Mouse (Mus musculus): Measurements from ENCODE around the gene Slc48a1. TPM values are rescaled to one million over a fixed set of nuclear protein-coding genes. Genes with fewer than 3 reads are reported as not detected.

Gene Slc48a1
- polyA plus RNA-seq (2015; fragmentation: Nextera tagmentation; extraction: Ambion mirVana): 23.9 and 25.1 TPM in 2 replicates

DNA sequence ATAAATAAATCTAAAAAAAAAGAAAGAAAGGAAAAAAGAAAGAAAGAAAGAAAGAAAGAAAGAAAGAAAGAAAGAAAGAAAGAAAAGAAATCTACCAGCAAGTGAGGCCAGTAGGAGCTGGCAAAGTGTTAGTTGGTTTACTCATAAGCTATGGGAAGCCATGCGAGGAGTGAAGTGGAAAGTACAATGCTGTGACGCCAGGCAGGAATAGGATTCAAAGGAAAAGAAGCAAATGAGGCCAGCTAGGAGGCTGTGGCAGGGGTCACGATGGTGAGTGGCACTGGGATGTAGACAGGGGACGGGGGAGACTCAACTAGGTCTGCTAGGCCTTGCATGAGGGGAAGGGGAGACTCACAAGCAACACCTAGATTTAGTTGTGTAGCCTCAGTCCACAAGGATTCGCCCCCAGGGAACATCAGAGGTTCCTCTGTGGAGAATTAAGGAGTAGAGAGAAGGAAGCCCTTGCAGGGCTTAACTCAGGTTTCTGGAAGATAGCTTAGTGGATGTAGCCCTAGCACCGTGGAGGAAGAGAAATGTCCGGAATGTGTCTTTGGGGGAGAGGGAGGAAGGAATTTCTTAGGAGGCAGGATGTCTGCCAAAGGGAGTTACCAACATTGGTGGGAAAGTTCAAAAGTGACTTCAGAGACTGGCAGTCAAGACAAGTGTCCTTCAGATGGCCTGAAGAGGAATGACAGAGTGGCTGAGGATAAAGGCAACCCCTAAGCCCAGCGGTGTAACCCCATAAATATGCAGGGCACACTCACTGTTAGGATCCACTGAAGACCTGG is at the start of gene Slc48a1:
Gene Slc48a1 (plus strand): TSS at position 210 of the 788 bp plus-strand sequence.
- H3K9ac ChIP-seq: no peak within 1 kb of the TSS
- no peak within 1 kb of the TSS for H3K4me2 ChIP-seq (replicated peaks)
- no peak within 1 kb of the TSS for H3K27ac ChIP-seq
- no peak within 1 kb of the TSS for H3K4me3 ChIP-seq (replicated peaks)
- WGBS: 63% methylated on average over 8 of the region's 8 CpGs
- H3K27me3 ChIP-seq (replicated peaks): no peaks in the 10 kb centered on the region
- ATAC-seq: no peak
- H3K4me1 ChIP-seq (replicated peaks): peaks cover 16% of the 10 kb centered on the region
- no peaks in the 10 kb centered on the region for H3K9me3 ChIP-seq
- H3K36me3 ChIP-seq: no peaks in the 10 kb centered on the region

DNA sequence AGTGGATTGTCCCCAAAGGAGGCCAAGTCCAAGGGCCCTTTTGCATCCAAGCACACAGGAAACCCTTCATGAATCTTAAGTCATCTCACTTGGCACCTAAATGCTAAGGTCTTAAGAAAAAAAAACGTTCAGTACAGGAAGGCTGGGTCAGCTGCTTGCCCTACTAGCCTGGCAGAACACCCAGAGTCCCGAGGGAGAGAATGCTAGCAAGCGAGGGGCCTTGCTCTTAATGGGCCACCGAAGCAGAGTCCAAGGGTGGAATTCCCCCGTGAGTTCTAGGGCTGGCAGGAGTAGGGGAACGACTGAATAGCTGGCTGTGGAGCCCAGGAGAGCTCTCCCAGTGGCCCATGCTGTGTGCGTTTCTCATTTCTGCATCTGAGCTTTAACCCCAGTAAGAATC is 49.5 kb upstream of the Slc48a1 start:
- no peaks in the 10 kb centered on the region for H3K9me3 ChIP-seq
- no peak overlapping the region for H3K9ac ChIP-seq
- no peaks in the 10 kb centered on the region for H3K36me3 ChIP-seq
- no peak overlapping the region for H3K4me2 ChIP-seq (replicated peaks)
- 54% methylated on average over 7 of the region's 7 CpGs for WGBS
- no peak overlapping the region for H3K27ac ChIP-seq
- H3K4me3 ChIP-seq (replicated peaks): no peak overlapping the region
- ATAC-seq: no peak
- 0 out of 2 replicates have a peak, but pooled peaks cover 3% of the 10 kb centered on the region for H3K4me1 ChIP-seq (replicated peaks)
- H3K27me3 ChIP-seq (replicated peaks): no peaks in the 10 kb centered on the region

DNA sequence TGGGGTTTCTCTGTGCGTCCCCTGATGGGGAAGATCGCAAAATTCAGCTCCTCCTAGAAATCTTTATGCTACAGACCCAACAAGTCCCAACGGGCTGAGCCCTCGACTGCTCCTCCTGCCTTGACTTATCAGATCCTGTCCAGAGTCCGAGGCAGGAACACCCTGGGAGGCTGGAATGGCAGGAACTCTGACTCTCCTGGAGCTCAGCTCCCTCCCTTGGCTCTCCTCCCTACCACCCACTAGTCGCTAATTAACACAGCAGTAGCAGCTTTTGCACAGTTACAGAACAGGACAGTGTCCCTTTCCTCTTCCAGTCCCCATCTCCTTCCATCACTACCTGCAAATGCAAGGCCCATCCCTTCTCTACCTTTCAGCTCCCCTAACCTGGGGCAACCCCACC is 48.0 kb upstream of the Slc48a1 start:
- 58% methylated on average over 6 of the region's 6 CpGs for WGBS

DNA sequence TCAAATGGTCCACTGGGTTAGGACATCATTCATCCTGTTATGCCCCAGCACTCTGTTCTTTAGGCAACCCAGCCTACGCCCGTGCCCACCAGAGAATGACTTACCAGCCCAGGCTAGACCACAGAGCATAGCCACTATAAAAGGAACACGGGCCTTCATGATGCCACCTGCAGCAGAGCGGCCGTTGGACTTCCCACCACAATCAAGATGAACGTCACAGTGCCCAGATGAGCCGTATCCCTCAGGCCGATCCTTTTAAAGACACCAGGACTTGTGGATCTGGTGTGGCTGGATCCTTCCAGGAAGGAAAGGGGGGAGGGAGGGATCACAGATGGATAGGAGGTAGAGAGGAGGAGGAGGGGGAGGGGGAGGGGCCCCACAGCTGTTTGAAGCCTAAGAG is 47.2 kb upstream of the Slc48a1 start, which contains the start of gene Endou:
Gene Endou (minus strand): TSS at position 229 of the 400 bp plus-strand sequence.
- Histone ChIP-seq H3K4me2 (replicated peaks) (no peak within 1 kb of the TSS), H3K9ac (no peak within 1 kb of the TSS), H3K27me3 (replicated peaks) (no peaks in the 10 kb centered on the region), H3K4me3 (replicated peaks) (no peak within 1 kb of the TSS), H3K9me3 (no peaks in the 10 kb centered on the region), H3K36me3 (no peaks in the 10 kb centered on the region), H3K4me1 (replicated peaks) (0 out of 2 replicates have a peak, but pooled peaks cover 3% of the 10 kb centered on the region), H3K27ac (no peak within 1 kb of the TSS)
- WGBS: 83% methylated on average over 8 of the region's 8 CpGs
- ATAC-seq: no peak

More for the DNA sequence above, 48.0 kb upstream of the Slc48a1 start:
- H3K9ac ChIP-seq: no peak overlapping the region
- no peaks in the 10 kb centered on the region for H3K36me3 ChIP-seq
- no peaks in the 10 kb centered on the region for H3K27me3 ChIP-seq (replicated peaks)
- no peaks in the 10 kb centered on the region for H3K9me3 ChIP-seq
- H3K4me3 ChIP-seq (replicated peaks): no peak overlapping the region
- no peak overlapping the region for H3K27ac ChIP-seq
- H3K4me1 ChIP-seq (replicated peaks): 0 out of 2 replicates have a peak, but pooled peaks cover 3% of the 10 kb centered on the region
- no peak for ATAC-seq
- H3K4me2 ChIP-seq (replicated peaks): no peak overlapping the region

DNA sequence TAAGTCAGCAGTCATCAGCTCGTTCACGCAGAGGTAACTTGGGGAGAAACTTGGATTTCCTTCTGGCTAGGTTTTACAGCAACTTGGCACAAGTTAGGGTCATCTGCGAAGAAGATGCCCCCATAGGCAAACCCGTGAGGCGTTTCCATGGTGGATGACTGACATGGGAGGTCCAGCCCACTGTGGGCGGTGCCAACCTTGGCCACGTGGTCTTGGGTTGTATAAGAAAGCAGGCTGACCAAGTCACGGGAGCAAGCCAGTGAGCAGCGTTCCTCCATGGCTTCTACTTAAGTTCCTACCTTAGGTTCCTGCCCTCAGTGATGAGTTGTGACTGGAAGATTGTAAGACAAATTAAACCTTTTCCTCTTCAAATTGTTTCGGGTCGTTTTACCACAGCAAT is 46.3 kb upstream of the Slc48a1 start:
- Histone ChIP-seq H3K9me3 (no peaks in the 10 kb centered on the region), H3K4me1 (replicated peaks) (0 out of 2 replicates have a peak, but pooled peaks cover 3% of the 10 kb centered on the region), H3K4me3 (replicated peaks) (no peak overlapping the region), H3K36me3 (no peaks in the 10 kb centered on the region), H3K9ac (no peak overlapping the region), H3K27me3 (replicated peaks) (no peaks in the 10 kb centered on the region), H3K4me2 (replicated peaks) (no peak overlapping the region), H3K27ac (no peak overlapping the region)
- no peak for ATAC-seq
- 90% methylated on average over 11 of the region's 11 CpGs for WGBS

DNA sequence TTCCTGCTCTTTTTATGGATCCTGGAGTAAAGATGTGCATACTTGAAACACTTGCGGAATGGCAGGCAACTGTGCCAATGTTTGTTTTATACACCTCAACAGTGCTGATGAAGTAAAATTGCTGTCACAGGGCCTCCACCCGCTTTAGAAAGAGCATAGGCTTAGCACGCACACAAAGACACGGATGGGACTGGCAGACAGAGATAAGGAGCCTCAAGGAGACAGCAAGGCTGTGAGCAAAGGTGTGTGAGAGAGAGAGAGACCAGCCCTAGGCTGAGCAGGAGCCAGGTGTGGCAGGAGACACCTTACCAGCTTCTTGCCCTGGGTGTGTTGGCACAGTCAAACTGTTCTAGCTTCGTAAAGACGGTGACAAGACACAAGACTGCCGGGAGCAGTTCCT is 39.4 kb upstream of the Slc48a1 start:
- Histone ChIP-seq H3K9me3 (no peaks in the 10 kb centered on the region), H3K9ac (no peak overlapping the region), H3K4me2 (replicated peaks) (no peak overlapping the region), H3K36me3 (no peaks in the 10 kb centered on the region), H3K4me3 (replicated peaks) (no peak overlapping the region), H3K27me3 (replicated peaks) (no peaks in the 10 kb centered on the region), H3K27ac (no peak overlapping the region), H3K4me1 (replicated peaks) (0 out of 2 replicates have a peak, but pooled peaks cover under 1% of the 10 kb centered on the region)
- 80% methylated on average over 7 of the region's 7 CpGs for WGBS
- no peak for ATAC-seq

DNA sequence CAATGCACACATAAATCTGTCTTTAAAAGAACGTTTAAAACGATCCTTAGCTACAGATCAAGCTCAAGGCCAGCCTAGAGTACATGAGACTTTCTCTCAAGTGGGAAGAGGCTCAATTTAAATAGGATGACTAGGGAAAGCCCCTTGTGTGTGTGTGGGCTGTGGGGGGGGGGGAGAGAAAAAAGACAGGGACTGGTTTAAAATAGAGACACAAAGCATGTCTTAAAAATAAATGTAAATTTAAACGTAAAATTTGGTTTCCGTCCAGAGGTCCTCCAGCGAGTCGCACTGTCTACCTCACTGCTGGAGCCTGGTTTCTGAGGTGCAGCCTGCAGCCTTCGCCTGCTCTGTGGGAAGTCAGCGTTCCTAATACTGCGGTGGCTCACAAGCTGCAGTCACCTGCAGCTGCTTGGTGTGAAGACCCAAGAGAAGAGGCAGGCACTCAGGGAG is 38.0 kb upstream of the Slc48a1 start:
- Histone ChIP-seq H3K9ac (no peak overlapping the region), H3K36me3 (no peaks in the 10 kb centered on the region), H3K4me2 (replicated peaks) (no peak overlapping the region), H3K27ac (no peak overlapping the region), H3K27me3 (replicated peaks) (no peaks in the 10 kb centered on the region), H3K4me1 (replicated peaks) (0 out of 2 replicates have a peak, but pooled peaks cover 5% of the 10 kb centered on the region), H3K4me3 (replicated peaks) (no peak overlapping the region), H3K9me3 (no peaks in the 10 kb centered on the region)
- WGBS: 65% methylated on average over 9 of the region's 9 CpGs
- no peak for ATAC-seq

DNA sequence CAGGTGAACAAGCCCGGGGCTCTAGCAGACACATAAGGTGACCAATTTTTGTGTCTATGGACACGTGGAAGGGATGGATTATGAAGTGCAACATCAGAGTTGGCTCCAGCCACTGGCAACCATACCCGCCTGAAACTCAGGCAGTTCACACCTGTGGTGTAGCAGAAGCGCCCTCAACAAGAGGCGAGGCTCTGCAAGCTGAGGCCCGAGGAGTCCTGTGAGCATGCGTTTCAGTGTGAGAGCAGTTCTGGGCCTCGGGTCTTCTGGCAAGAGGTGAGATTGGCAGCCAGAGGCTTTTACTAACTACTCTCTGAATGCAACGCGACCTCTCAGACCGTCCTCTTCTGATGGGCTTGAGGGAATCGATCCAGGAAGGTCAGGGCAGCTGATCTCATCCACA is 36.7 kb upstream of the Slc48a1 start:
- no peaks in the 10 kb centered on the region for H3K9me3 ChIP-seq
- no peaks in the 10 kb centered on the region for H3K36me3 ChIP-seq
- no peak overlapping the region for H3K9ac ChIP-seq
- H3K4me2 ChIP-seq (replicated peaks): no peak overlapping the region
- H3K4me1 ChIP-seq (replicated peaks): 0 out of 2 replicates have a peak, but pooled peaks cover 5% of the 10 kb centered on the region
- H3K27me3 ChIP-seq (replicated peaks): no peaks in the 10 kb centered on the region
- WGBS: 82% methylated on average over 12 of the region's 12 CpGs
- ATAC-seq: no peak
- no peak overlapping the region for H3K4me3 ChIP-seq (replicated peaks)
- H3K27ac ChIP-seq: no peak overlapping the region

DNA sequence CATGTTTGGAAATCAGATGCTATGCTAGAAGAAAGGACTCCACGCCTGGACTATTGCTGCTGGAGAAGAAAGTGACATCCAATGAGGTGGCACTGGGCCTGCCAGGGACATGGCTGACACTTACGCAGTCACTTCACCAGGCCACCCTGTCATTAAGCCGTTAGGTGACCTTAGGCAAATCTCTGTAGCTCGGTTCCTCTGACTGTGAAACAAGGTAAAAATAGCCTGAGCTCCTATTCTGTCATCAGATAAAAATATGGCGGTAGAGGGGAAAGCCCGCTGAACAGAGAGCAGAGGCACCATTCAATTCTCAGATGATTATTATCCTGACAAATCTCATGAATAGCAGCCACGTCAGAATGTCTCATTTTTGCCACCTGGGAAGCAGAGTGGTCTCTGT is 36.2 kb upstream of the Slc48a1 start:
- ATAC-seq: no peak
- no peak overlapping the region for H3K4me2 ChIP-seq (replicated peaks)
- no peak overlapping the region for H3K4me3 ChIP-seq (replicated peaks)
- H3K9me3 ChIP-seq: no peaks in the 10 kb centered on the region
- H3K27me3 ChIP-seq (replicated peaks): no peaks in the 10 kb centered on the region
- 0 out of 2 replicates have a peak, but pooled peaks cover 5% of the 10 kb centered on the region for H3K4me1 ChIP-seq (replicated peaks)
- no peaks in the 10 kb centered on the region for H3K36me3 ChIP-seq
- no peak overlapping the region for H3K27ac ChIP-seq
- no peak overlapping the region for H3K9ac ChIP-seq
- 61% methylated on average over 7 of the region's 7 CpGs for WGBS

DNA sequence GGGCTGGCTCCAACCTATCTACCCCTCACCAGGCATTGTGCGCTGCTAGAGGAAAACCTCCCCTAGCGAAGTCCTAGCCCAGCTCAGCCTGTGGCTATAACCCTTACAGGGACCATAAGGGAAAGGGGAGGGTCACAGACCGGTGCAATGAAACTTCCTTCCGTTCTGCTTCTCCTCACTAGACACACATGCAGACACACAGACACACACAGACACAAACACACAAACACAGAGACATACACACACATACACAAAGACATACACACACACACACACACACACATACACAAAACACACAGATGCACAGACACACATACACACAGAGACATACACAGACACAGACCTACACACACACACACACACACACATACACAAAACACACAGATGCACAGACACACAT is 35.7 kb upstream of the Slc48a1 start:
- H3K4me2 ChIP-seq (replicated peaks): no peak overlapping the region
- no peak overlapping the region for H3K9ac ChIP-seq
- no peaks in the 10 kb centered on the region for H3K36me3 ChIP-seq
- 0 out of 2 replicates have a peak, but pooled peaks cover 5% of the 10 kb centered on the region for H3K4me1 ChIP-seq (replicated peaks)
- no peak overlapping the region for H3K4me3 ChIP-seq (replicated peaks)
- 67% methylated on average over 4 of the region's 4 CpGs for WGBS
- H3K27ac ChIP-seq: no peak overlapping the region
- no peaks in the 10 kb centered on the region for H3K9me3 ChIP-seq
- ATAC-seq: no peak
- no peaks in the 10 kb centered on the region for H3K27me3 ChIP-seq (replicated peaks)

DNA sequence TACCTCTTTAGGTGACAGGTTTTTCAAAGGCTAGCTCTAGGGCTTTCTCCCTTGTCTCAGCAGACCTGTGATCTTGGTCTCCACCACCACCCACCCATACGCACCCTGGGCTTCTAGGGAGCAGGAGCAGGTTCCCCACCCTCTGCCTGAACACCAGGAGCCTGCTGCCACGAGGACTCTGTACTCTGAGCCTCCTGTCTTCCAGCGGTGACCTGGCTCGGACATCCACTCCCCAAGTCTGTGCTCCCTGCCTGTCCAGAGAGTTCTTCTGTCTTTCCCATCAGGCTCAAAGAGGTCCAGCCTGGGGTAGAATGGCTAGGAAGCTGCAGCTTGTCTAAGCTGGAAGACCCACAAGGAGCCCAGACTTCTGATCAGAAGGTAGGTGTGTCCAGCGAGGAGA is 35.1 kb upstream of the Slc48a1 start:
- no peaks in the 10 kb centered on the region for H3K27me3 ChIP-seq (replicated peaks)
- H3K36me3 ChIP-seq: no peaks in the 10 kb centered on the region
- no peak overlapping the region for H3K4me2 ChIP-seq (replicated peaks)
- ATAC-seq: no peak
- no peaks in the 10 kb centered on the region for H3K9me3 ChIP-seq
- no peak overlapping the region for H3K4me3 ChIP-seq (replicated peaks)
- 83% methylated on average over 5 of the region's 5 CpGs for WGBS
- no peak overlapping the region for H3K9ac ChIP-seq
- H3K4me1 ChIP-seq (replicated peaks): 0 out of 2 replicates have a peak, but pooled peaks cover 5% of the 10 kb centered on the region
- no peak overlapping the region for H3K27ac ChIP-seq

DNA sequence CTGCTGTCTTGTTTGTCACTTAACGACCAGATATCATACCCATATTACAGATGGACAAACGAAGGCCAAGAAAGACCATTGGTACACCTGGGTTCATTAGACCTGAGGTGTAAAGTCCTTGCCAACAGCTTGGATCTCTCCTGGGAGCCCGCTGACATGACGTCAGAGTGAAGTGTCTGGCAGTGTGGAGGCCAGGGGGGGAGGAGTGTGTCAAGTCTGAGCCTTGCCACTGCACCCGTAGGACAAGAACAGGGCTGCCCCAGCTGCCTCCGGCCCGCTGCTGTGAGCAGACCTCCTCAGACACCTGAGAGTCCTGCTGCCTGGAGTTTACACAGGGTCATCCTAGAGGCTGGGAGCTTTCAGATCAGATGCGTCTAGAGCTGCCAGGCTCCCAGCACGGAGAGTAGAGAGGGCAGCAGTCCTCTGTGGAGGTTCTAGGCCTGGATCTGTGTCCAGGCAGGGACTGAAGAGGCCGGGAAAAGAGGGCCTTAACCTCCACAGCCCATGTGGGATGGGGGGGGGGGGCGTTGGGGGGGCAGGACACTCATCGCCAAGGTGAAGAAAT is 34.3 kb upstream of the Slc48a1 start:
- 58% methylated on average over 12 of the region's 12 CpGs for WGBS
- Histone ChIP-seq H3K27ac (no peak overlapping the region), H3K9ac (no peak overlapping the region), H3K27me3 (replicated peaks) (no peaks in the 10 kb centered on the region), H3K9me3 (no peaks in the 10 kb centered on the region), H3K36me3 (no peaks in the 10 kb centered on the region), H3K4me2 (replicated peaks) (no peak overlapping the region), H3K4me1 (replicated peaks) (0 out of 2 replicates have a peak, but pooled peaks cover 5% of the 10 kb centered on the region), H3K4me3 (replicated peaks) (no peak overlapping the region)
- ATAC-seq: no peak

Data from intestine, embryonic 15.5 days (tissue).